Mouse (Mus musculus): ENCODE results near the gene Rmdn2.

Rmdn2 gene

GRCm38 (mm10) chr17:79615897-79616296, 4.2 kb downstream of the Rmdn2 start:
- in situ Hi-C loops (cut with MboI): no loop called here

GRCm38 (mm10) chr17:79616621-79617020, 5.0 kb downstream of the Rmdn2 start:
- in situ Hi-C loops (cut with MboI): no loop called here

- in situ Hi-C loops (cut with MboI): no loop called here
These were observed 6.8 kb downstream of the Rmdn2 start for GRCm38 (mm10) chr17:79618455-79618854.

- in situ Hi-C loops (cut with MboI): no loop called here
These were observed 7.3 kb downstream of the Rmdn2 start for GRCm38 (mm10) chr17:79618984-79619383.

- in situ Hi-C loops (cut with MboI): no loop called here
These were observed 10.4 kb downstream of the Rmdn2 start for GRCm38 (mm10) chr17:79622050-79622449.

GRCm38 (mm10) chr17:79622574-79622973, 10.9 kb downstream of the Rmdn2 start:
- in situ Hi-C loops (cut with MboI): no loop called here

- in situ Hi-C loops (cut with MboI): no loop called here
These were observed 12.2 kb downstream of the Rmdn2 start for GRCm38 (mm10) chr17:79623841-79624240.

GRCm38 (mm10) chr17:79626241-79626816, 14.7 kb downstream of the Rmdn2 start:
- in situ Hi-C loops (cut with MboI): no loop called here

- in situ Hi-C loops (cut with MboI): loop anchor here (25.0 kb wide), 1 partner anchor 362 kb away; no protein-coding TSS in a partner anchor
These were observed 38.2 kb downstream of the Rmdn2 start for GRCm38 (mm10) chr17:79649893-79650292.

- in situ Hi-C loops (cut with MboI): loop anchor here (25.0 kb wide), 1 partner anchor 362 kb away; no protein-coding TSS in a partner anchor
These were observed 38.6 kb downstream of the Rmdn2 start for GRCm38 (mm10) chr17:79650297-79650696.

- in situ Hi-C loops (cut with MboI): loop anchor here (25.0 kb wide), 1 partner anchor 359 kb away; no protein-coding TSS in a partner anchor
These were observed 41.5 kb downstream of the Rmdn2 start for GRCm38 (mm10) chr17:79653171-79653570.

- in situ Hi-C loops (cut with MboI): loop anchor here (25.0 kb wide), 1 partner anchor 358 kb away; no protein-coding TSS in a partner anchor
These were observed 42.5 kb downstream of the Rmdn2 start for GRCm38 (mm10) chr17:79654187-79654586.

GRCm38 (mm10) chr17:79657785-79658184, 46.1 kb downstream of the Rmdn2 start:
- in situ Hi-C loops (cut with MboI): loop anchor here (25.0 kb wide), 1 partner anchor 355 kb away; no protein-coding TSS in a partner anchor

- in situ Hi-C loops (cut with MboI): loop anchor here (25.0 kb wide), 1 partner anchor 354 kb away; no protein-coding TSS in a partner anchor
These were observed 46.8 kb downstream of the Rmdn2 start for GRCm38 (mm10) chr17:79658452-79658851.

- in situ Hi-C loops (cut with MboI): loop anchor here (25.0 kb wide), 1 partner anchor 353 kb away; no protein-coding TSS in a partner anchor
These were observed 47.2 kb downstream of the Rmdn2 start for GRCm38 (mm10) chr17:79658863-79659262.

- in situ Hi-C loops (cut with MboI): loop anchor here (25.0 kb wide), 1 partner anchor 351 kb away; no protein-coding TSS in a partner anchor
These were observed 49.7 kb downstream of the Rmdn2 start for GRCm38 (mm10) chr17:79661387-79661786.

GRCm38 (mm10) chr17:79661848-79662247, 50.2 kb downstream of the Rmdn2 start:
- in situ Hi-C loops (cut with MboI): loop anchor here (25.0 kb wide), 1 partner anchor 350 kb away; no protein-coding TSS in a partner anchor

GRCm38 (mm10) chr17:79663393-79664105, 51.9 kb downstream of the Rmdn2 start:
- in situ Hi-C loops (cut with MboI): loop anchor here (25.0 kb wide), 1 partner anchor 349 kb away; no protein-coding TSS in a partner anchor

GRCm38 (mm10) chr17:79664106-79664417, 52.4 kb downstream of the Rmdn2 start:
- in situ Hi-C loops (cut with MboI): loop anchor here (25.0 kb wide), 1 partner anchor 348 kb away; no protein-coding TSS in a partner anchor

- in situ Hi-C loops (cut with MboI): loop anchor here (25.0 kb wide), 1 partner anchor 341 kb away; no protein-coding TSS in a partner anchor
These were observed 59.2 kb downstream of the Rmdn2 start for GRCm38 (mm10) chr17:79670837-79671236.

GRCm38 (mm10) chr17:79695106-79695505, 83.4 kb downstream of the Rmdn2 start:
- in situ Hi-C loops (cut with MboI): no loop called here

GRCm38 (mm10) chr17:79695541-79695940, 83.9 kb downstream of the Rmdn2 start:
- in situ Hi-C loops (cut with MboI): no loop called here

- in situ Hi-C loops (cut with MboI): no loop called here
These were observed 87.5 kb downstream of the Rmdn2 start for GRCm38 (mm10) chr17:79699197-79699596.

Data from mature B cell (primary cell).